Mouse (Mus musculus) erythroid progenitor cell, adult 5-6 weeks (primary cell): ENCODE results near the gene Kcnk13. TPM values are rescaled to one million over a fixed set of nuclear protein-coding genes. Genes with fewer than 3 reads are reported as not detected.

Source experiments
- ATAC-seq: replicated peaks from 2 replicates; pipeline ENCODE4 v1.8.0; 2016; ENCODE audit warnings: moderate number of reproducible peaks, mild to moderate bottlenecking, moderate TSS enrichment, inconsistent platforms; ENCODE audit not compliant: poor library complexity, low FRiP score, severe bottlenecking
- total RNA-seq, 2 experiments: library from RNA; stranded (forward) in 1 of 2; stranded (reverse) in 1 of 2; fragments of 150-400 nt in 1 of 2; fragments of 186-747, 209-891 nt in 1 of 2; gene quantifications; 2 replicates each; pipeline versions ENCODE4 v1.2.3 to v1.2.4; 2015 to 2017; ENCODE audit warnings: low replicate concordance in 2 of 2

Kcnk13 gene
- total RNA-seq, 2 experiments from 2014 or later = 3.8 TPM; not detected in 1

DNA sequence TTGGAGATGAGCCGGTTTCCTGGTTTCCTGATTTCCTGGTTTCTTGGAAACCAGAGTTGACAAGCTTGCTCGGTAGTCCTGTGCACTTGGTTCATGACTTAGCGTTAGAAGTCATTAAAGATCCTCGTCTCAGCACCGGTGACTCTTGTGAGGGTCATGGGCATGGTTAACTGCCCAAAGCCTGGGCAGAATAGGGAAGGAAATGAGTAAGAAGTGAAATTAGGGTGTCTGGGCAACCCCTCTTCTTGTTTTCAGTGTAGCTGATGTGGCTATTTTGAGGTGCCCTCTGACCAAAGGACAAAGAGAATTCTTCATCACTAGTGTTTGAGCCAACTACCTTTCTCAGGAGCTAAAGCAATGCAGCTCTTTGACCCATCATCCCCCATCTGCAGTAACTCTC is 41.0 kb downstream of the Kcnk13 start:
- no peak for ATAC-seq

DNA sequence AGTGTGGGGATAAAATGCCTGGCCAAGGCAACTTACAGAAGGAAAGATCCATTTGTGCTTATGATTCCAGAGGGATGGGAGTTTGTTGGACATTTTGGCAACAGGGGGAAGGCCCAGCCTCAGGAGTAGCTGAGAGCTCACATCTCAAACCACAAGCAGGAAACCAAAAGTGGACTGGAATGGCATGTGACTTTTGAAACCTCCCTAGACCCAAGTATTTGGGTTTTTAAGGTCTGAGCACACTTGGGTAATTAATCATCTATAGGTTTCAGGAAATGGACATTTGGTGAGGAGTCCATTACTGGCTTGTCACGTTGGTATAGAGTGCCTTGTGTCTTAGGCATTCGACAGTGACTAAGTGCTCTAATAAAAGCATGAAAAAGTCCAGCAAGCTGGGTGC is 42.4 kb downstream of the Kcnk13 start:
- no peak for ATAC-seq

DNA sequence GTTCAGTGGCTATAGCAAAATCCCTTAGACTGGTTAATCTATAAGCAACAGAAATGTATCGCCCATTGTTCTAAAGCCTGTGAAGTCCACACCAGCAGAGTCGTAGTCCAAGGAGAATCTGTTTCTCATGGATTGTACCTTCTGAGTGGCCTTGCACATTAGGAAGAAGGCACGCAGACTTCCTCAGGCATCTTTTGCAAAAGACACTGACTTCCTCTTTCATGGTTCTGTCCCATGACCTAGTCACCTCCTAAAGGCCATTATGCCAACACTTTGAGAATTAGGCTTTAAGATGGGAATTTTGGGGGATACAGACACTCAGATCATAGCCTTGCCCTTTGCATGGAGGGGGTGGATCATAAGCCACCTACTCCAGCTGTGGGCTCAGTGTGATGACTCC is 48.5 kb downstream of the Kcnk13 start:
- no peak for ATAC-seq

DNA sequence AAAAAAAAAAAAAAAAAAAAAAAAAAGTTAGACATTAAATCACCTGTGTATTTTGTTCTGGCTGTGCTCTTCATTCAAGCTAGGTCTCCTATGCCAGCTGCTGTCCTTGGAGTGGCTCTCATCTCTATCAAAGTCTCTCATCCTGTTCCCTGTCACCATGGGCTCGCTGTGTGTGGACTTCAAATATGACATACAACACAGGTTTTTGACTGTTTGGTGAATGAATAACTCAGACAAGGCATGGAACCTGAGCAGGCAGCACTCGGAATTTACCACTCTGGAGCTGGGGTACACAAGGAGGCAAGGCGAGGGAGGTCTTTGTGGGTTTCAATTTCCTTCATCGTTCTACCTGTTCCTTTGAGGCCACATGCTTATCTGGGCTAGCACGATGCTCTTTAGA is 50.8 kb downstream of the Kcnk13 start:
- ATAC-seq = no peak

DNA sequence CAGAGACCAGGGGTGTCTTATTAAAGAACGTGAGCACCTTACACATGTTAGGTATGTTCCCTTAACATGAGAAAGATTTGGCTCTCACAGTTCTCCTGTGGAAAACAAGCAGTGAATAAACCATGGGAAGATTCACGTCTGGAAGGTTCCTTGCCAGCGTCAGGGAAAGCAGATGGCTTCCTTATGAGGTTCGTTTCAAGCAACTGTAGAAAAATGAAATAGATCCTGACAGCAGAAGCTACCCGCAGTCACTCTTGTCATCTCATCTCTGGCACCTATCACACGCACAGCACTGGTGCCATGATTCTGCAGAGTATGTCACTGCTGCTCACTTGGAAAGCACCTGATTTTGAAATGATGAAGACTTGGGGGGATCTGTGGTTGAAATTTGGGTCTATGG is 53.4 kb downstream of the Kcnk13 start:
- ATAC-seq = no peak

DNA sequence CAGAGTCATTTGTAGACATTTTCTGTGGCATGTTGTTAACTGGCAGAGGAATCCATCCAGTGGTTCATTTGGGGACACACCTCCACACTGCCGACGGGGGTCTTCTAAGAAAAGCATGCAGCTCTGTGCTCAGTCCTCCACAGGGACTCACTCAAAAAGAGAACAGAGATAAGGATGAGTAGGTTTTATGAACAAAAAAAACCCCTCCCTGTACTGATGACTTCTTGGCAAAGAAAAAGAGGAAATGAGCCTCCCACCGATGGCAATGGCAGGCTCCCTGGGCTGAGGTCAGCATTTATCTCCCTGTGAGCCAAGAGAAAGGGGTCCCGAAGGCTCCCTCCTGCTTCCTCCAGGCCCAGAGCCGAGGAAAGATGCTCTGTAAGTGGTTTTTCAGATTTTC is 58.2 kb downstream of the Kcnk13 start:
- ATAC-seq = no peak

DNA sequence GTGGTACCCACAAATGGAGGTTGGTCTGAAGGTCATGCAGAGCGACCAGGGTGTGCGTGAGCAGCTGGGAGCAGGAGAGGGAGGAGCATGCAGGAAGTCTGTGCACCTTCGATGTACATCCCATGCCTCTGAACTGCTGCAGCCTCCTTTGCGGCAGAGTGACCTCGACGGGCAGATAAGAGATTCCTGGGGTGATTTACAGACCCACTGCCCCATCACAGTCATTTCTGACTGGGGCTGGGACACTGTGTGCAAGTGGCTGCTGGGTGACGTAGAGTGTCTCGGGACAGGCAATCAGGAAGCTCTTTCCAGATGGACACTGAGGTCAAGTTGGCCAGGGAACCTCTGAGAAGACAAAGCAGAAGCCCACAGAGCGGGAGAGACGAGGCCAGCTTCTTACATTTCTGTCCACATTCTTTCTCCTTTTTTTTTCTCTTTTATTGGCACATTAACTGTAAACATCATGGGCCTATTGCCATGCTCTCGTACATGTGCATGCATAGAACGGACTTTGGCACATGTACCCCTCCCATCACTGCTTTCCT is 59.6 kb downstream of the Kcnk13 start:
- no peak for ATAC-seq

DNA sequence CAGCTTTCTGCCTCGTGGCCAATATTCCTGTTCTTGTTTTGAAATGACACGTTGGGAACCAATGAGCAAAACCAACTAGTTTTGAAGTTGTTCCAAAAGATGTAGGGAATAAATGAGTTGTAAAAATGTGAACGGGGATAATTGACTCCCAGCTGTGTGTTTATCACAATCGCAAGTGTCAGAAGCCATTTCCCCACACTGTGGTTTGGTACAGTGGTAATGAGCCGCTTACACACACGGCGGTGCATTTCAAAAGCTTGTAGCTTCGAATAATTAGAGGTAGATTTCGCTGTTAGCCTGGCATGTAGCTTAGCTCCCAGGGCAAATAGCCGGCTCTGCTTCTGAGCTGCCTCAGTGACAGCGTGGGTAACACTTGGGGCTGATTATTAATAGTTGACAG is 61.4 kb downstream of the Kcnk13 start:
- no peak for ATAC-seq

DNA sequence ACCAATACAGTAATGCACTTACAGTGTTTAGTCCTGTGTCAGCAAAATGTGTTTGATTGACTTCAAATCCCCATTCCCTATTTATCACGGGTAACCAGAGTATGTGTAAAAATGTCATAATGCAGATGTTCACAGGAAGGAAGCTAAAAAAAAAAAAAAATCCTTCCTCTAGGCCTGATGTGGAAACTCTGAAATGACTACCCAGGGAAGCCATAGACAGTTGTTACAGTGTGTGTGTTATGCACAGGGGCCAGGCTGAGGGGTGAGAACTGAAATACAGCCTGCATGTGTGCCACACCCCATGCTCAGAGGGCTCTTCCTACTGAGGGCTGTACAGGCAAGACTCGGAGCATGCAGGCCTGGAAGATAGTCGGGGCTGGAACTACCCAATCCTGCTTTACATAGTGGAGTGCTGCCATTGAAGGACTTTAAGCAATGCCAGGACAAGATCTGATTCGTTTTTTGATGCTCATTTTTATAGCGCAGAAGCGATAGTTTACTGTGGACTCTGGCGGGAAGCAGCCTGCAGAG is 62.5 kb downstream of the Kcnk13 start:
- ATAC-seq = no peak

DNA sequence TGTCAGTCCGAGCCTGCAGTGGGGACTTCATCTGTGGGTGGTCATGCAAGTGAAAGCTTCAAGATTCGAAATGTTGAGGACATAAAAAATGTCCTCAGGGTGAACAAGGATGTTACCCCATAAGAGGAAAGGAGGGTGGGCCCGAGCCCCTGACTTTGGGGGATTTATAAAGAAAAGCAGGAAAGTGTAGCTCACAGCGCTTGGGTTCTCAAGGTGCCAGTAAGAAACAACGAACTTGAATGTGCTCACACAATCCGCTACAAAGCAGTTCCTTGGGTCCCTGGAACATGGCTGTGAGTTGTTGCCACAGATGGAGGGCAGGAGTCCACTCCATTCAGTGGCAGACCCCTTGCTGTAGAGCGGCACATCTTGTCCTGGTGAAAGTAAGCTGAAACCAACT is 63.0 kb downstream of the Kcnk13 start:
- no peak for ATAC-seq

DNA sequence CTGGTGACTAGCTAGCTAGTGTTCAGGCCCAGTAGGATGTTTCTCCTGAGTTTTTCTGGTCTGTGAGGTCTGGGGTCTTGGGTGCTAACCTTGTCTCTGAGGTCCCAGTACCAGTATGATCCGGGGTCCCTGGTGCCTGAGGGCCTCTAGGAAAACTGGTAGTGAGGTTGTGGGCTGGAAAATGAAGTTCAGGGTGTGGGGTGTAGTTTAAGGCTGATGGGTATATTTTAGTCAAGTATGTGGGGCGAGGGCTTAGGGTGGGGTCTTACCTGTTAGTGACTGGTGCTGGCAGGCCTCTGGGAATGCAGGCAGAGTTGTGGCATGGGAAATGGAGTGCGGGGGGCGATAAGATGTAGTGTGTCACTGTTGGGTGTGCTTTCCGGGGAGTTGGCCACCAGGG is 67.4 kb downstream of the Kcnk13 start:
- no peak for ATAC-seq

DNA sequence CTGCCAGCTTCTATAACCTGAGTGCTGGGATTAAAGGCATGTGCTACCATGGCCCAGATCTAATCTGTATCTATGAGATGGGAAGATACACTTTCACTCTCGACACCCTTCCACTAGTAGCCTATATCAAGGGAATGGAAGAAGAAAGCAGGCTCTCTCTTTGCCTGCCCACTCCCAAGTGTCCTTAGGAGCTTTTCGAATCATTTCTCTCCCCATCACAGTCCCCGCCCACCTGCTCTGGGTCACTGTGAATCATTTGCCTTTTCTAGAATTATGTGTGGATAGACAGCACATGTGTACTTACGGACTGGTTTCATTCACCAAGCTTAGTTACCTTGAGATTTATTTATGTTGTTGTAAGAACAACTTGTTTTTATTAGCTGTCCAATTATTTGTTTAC is 68.2 kb downstream of the Kcnk13 start:
- ATAC-seq = no peak

DNA sequence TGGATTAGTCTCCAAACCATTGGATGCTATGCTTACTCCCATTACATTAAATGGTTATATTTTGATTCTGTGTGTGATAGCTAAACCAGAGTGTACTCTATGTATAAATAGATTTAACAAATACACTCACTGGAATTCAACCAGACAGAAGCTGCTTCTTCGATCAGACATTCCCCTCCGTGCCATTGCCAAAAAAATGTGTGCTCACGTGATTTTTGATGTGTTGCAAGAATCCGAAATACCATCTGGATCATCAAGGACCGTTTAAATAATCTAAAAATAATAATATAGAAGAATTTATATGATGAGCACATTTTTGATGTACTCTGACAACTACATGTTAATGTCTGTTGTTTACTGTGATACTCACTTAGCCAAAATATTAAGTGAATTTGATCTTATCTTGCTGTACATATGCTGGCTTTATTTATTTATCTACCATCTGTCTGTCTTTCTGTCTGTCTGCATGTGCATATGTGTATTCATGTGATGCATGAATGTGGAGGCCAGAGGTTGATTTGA is 74.5 kb downstream of the Kcnk13 start:
- no peak for ATAC-seq

DNA sequence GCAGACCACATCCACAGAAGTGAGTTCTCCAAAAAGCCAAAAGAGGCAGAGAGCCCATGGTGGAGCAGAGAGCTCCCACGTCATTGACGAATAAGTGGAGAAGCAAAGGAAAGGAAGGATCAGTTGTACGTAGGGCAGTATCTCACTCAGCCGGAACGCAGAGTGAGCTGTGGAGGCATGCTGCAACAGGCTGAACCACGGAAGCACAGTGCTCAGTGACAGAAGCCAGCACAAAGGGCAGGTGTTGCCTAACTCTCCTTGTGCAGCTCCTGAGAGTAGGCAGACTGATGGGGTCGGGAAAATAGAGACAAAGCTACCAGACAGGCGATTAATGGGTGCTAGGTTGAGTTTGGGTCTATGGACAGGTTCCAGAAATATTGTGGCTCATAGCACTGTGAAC is 77.8 kb downstream of the Kcnk13 start:
- no peak for ATAC-seq

DNA sequence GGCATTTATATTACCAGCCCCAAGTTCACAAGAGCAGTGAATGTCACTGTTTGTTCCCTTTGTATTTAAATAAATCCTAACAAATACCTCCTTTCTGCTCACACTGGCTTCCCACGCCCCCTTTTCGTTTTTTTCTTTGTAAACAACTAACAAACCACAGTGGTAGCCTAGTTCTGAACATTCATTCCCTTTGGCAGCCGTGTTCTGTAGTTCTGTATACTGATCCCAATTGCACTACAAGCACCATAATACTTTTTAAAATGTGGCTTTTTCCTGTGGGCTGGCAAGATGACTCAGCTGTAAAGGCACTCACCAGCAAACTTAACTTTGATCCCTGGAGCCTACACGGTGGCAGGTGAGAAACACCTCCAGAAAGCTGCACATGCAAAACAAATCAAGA is 80.4 kb downstream of the Kcnk13 start:
- ATAC-seq = no peak

DNA sequence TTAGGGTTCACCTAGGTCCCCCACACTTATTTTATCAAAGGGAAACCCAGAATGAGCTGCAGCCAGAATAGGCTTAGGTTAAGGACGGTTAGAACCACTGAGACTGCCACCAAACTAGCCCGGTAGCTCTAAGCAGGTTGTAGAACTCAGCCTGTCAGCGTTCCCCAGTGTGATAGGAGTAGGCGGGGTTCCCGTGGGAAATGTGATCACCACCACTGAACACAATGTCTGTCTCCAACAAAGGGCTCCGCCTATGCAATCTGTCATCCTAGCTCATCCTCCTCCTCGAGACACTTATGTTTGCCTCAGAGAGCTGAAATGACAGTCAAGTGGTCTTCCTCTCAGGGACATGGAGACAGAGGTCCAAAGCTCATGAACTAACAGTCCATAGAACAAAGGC is 86.3 kb downstream of the Kcnk13 start:
- ATAC-seq = no peak

DNA sequence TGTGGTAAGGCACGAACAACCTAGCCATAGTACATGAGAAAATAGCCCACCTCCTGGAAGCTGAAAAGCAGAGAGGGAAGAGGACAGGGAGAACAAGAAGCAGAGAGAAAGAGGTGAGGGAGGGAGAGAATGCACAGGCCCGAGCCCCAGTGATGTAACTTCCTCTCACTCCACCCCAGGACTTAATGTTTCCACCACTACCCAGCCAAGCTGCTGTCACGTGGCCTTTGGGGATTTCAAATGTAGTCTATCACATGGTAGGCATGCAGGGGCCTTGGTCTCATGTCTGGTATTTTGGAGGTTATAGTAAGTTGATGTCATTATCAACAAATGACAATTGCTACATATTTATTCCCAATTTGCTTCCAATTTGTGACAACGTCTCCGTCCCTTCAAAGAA is 89.3 kb downstream of the Kcnk13 start:
- ATAC-seq = no peak

DNA sequence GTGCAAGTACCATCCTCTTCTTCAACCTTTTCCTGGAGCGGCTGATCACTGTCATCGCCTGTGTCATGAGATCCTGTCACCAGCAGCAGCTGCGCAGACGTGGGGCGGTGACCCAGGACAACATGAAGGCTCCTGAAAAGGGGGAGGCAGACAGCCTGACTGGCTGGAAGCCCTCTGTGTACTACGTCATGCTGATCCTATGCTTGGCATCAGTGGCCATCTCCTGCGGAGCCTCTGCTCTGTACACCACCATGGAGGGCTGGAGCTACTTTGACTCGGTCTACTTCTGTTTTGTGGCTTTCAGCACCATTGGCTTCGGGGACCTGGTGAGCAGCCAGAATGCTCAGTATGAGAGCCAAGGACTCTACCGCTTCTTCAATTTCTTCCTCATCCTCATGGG is 96.8 kb downstream of the Kcnk13 start:
- no peak for ATAC-seq

DNA sequence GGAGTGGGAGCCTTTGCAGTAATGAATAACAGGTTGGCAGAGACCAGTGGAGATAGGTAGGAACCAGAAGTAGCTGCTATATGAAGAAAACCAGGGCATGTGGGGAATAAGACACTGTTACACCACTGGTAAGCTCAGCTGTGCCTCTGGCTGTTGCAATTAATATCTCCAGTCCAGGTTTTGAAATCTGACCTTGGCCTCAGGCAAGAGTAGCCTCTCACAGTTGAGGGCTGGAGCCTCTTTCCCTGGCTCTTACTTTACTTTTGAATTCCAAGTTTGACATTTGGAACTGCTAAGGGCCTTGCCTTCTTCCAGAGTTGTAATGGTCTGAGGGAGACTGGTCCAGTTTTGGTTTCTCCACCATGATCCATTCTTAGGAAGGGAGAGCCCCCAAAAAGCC is 97.5 kb downstream of the Kcnk13 start:
- no peak for ATAC-seq

DNA sequence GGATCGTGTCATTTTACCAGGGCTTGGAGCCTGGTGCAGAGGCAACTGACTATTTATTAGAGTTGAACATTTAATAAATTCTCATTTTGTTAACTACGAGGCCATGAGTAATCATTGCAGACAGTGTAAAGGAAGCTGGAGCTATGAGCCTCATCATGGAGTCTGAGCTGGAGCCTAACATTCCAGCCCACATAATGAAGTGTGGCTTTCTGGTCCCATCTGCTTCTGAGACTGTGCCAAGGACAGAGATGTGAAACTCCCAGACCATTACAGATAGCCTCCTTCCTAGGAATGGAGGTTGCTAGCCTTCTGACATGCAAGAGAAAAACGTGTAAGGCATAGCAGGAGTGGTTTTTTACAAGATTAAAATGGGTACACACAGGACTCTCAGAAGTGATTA is 98.3 kb downstream of the Kcnk13 start:
- no peak for ATAC-seq

DNA sequence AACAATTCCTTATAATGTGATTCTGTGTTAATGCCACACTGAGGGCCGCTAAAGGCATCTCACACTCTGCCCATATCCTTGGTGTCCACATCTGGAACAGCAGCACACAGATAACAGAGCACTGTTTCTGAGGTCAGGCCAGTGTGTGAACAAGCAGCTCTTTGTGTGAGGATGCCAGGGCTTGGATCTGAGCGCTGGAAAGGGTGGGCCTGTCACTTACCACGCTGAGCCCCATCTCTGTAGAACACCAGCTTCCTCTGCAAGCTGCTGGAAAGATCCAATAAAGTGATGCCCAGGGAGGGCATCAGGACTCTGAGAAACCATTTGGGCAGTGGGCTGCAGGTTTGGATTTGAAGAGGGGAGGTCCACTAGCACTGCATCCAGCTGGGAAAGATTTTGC is 100.8 kb downstream of the Kcnk13 start:
- no peak for ATAC-seq

DNA sequence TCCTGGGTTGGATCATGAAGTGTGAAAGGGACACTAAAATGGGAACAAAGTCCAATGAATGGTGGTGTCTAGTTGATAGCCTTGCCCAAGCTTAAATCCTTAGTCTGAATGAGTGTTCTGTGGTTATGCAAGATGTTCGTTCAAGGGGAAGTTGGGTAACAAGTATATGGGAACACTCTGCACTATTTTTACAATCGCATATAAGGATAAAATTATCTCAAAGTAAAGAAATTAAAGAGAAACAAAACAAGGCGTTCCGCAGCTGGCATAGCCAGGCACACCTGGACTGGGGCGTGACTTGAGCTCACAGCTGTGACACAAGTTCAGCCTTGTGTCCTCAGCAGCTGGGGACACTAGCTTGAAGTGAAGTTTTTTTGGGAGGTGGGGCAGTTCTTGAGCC is 103.2 kb downstream of the Kcnk13 start:
- no peak for ATAC-seq
